Mouse (Mus musculus): ENCODE measurements at regions not wholly inside any gene's neighbourhood (a gene's known extent, or its start where the extent isn't known, plus 50 kb on each side); places are given as distances from the start of the nearest gene placed in this dataset.

GRCm38 (mm10) chr1:69768714-69769113, 58.1 kb upstream of the Spag16 start:
- no peak for TF ChIP-seq CTCF (IDR thresholded peaks at IDR 0.05; ENCODE audit: low read depth, low read length)
- TF ChIP-seq POLR2AphosphoS5 (IDR thresholded peaks at IDR 0.05; ENCODE audit: insufficient replicate concordance, low read depth, low read length): no peak

Measured in G1E (cell line).